Mouse (Mus musculus): ENCODE data around the gene Wbp2nl.
A peak's percentile ranks its signal among the peaks of the same experiment; 100 is the strongest.

Wbp2nl gene

GRCm38 (mm10) chr15:82322195-82322594 is 23.4 kb downstream of the Wbp2nl start:
- DNase-seq, result no peak

DNA sequence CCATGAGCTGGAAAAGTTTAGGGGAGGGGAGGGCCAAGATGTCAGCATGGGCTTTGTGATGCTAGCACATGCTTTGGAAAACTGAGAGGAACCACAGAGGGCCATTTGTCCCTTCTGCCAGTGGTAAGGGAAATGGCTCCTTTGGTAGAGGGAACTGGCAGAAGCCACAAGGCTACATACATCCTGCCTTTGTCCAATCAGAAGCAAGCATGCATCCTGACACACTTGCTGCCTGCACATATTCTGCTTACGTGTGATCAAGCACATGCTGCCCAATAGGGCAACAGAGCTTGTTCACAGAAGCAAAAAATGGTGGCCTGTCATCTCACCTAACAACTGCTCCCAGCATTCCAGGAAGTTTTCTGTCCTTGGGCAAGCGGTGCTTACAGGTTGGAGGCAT is 26.6 kb downstream of the Wbp2nl start:
- DNase-seq, result no peak

DNA sequence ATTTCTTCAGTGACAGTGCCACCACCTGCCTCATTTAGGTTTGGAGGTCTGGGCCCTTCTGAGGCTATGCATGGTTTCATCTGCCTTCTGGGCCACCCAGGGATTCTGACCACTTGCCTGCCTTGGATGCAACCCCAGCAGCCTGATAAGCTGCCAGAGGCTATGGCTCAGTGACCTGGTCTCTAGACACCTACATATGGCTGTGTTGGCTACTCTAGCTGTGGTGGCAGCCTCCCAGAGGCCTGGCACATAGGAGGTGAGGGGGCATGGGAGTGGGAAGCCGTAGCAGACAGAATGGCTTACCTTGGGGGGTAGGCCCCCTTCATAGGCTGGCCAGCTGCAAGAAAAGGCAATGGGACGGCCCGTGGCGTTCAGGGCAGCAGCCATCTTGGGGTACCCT is 36.4 kb downstream of the Wbp2nl start:
- DNase-seq, result no peak

DNA sequence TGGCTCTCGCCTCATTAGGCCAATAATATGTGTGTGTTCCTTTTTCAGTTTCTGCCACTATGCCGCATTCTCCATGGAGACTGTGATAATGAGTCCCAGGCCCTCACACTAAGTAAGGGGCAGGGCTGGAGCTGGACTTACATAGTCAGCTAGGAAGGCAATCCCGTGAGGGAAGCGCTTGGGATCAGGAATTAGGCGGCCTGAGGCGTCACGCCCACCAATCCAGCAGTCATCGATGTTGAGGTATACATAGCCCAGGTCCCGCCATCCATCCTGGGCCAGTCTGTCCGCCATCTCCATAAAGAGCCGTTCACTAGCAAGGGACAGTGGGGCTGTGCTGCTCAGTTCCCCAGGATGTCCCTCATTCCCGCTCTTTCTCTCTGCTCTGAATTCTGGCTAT is 37.9 kb downstream of the Wbp2nl start:
- peak; percentile 91 for DNase-seq

- DNase-seq, result peak; percentile 94
These were observed 39.1 kb downstream of the Wbp2nl start for GRCm38 (mm10) chr15:82337875-82338274.

- DNase-seq, result peak; percentile 100
These were observed 39.9 kb downstream of the Wbp2nl start, which contains the start of the genes Naga, Pheta2 and Smdt1 for GRCm38 (mm10) chr15:82338593-82339112. Gene Naga (minus strand): TSS chr15:82338925. Gene Pheta2 (plus strand): TSS chr15:82338942. Gene Smdt1 (plus strand): TSS chr15:82338959.

DNA sequence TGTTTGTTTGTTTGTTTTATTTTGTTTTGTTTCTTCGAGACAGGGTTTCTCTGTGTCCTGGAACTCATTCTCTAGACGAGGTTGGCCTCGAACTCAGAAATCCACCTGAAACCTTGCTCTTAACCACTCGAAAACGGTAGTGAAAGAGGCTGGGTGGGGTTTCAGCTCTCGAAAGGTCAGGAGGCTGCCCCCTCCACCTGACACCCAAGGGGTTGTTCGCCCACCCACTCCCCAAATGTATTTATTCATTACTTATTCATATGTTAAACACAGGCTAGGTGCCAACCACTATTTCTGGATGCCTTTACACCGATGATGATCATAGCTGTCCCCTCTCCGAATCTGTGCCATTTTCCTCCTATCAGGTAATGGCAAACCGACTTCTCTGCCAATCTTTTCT is 40.4 kb downstream of the Wbp2nl start:
- no peak for DNase-seq

DNA sequence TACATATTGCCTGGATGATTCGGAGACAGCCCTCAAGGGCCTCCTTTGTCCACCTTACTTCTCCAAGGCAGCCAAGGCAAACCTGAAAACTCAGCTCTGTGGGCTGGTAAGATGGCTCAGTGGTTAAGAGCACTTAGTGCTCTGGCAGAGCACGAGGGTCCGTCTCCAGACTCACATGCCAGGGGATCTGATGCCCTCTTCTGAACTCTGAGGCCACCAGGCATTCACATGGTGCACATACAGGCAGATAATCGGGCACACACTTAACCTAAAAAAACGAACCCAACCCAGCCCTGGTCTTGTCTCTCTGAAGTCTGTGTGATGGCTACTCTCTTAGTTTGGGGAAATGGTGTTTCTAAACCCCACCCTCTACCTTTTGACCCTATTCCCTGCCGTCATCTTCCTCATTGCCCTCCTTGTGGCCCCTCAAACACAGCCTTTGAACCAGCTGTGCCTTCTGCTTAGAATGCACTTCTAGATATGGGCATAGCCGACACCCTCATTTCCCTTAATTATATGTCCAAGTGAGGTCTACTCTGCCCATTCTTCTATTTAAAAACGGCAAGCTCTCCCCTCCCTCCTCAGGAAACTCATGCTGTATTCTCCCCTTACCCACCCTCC is 41.0 kb downstream of the Wbp2nl start:
- DNase-seq, result no peak

DNA sequence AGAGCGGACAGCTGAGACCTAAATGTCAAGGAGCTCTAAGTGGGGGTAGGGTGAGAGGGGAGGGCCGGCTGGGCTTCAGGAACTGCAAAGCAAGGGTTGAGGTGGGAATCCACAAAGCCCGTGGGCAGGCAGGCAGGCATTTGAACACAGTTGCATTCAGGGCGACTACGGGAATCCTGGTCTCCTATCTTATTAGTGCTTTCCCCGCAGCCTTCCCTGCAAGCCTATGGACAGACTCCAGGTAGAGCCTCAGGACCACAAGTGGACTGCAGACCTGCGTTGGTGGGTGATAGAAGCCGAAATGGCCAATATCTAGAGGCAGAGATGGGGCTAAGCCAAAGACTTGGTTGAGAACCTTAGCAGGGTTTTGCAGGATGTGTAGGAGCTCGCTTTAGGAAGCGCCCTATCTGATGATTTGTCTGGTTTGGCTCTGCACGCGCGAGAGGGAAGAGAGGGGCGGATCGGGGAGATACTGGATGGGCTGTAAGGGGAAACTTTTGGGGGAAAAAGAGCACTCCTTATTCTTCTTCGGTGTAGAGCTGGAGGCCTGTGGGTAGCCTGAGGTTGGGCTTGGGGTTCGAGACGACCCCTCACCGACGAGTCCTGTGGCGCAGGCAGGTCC is 41.8 kb downstream of the Wbp2nl start:
- peak; percentile 91 for DNase-seq

DNA sequence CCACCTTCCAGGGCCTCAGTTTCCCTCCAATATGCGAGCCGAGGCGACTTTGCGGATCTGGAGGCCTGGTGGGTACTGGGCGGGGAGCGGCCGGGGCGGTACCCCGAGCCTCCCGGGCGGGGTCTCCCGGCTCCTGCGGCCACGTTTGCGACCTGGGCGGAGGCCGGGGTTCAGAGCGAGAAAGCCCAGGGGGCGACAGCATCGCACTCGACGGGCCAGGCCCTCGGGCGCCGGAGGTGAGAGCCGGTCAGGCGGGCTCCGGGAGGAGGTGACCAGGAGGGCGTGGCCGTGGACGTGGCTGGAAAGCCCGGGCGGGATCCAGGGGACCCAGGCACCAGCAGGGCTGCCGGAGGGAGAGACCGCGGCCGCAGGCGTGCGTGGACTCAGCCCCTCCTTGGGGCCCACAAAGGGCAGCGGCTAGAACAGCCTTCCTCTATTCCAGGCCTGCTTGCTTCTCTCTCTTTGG is 42.3 kb downstream of the Wbp2nl start:
- peak; percentile 98 for DNase-seq

- DNase-seq, result peak; percentile 92
These were observed 43.2 kb downstream of the Wbp2nl start for GRCm38 (mm10) chr15:82341675-82342542.

DNA sequence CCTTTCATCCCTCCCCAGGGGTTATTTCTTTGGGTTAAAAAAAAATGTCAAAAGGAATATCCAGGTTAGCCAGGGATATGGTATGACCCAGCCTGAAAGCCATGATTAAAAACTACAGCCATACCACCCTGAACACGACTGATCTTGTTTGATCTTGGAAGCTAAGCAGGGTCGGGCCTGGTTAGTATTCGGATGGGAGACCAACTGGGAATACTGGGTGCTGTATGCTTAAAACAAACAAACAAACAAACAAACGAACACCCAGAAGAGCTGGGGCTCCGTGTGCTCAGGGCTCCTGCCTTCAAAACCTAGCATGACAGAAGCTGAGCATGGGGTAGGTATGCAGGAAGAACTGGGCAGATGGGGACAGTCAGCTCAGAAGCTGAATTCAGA is 43.8 kb downstream of the Wbp2nl start:
- no peak for DNase-seq

DNA sequence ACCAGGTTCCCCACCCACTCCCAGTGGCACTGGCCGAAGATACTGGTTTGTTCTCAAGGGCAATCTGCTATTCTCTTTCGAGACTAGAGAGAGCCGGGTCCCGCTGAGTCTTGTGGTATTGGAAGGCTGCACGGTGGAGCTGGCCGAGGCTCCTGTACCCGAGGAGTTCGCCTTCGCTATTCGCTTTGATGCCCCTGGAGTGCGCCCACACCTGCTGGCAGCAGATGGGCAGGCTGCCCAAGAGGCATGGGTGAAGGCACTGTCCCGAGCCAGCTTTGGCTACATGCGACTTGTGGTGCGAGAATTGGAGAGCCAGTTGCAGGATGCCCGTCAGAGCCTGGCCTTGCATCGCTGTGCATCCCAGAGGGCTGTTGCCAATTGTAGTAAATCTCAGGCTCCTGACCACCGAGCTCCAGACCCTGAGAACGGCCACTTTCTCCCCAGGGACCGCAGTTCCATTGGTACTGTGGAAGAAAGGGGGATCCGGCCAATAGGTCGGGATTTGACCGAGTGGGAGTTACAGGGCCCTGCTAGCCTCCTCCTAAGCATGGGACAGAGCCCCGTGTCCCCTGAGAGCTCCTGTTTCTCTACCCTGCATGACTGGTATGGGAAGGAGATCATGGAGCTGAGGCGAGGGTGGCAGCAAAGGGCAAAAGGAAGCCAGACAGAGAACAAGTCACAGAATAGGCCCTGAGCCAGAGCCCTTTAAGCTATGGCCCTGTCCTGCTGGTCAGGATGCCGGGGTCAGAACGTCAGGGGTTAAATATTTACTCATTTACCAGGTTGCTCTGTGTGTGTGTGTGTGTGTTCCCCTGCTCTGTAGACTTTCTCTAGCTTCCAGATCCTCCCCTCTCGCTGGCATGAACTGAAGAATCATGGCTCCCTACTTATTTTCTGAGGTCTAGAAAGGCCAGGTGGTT is 44.9 kb downstream of the Wbp2nl start:
- DNase-seq, result peak; percentile 92

DNA sequence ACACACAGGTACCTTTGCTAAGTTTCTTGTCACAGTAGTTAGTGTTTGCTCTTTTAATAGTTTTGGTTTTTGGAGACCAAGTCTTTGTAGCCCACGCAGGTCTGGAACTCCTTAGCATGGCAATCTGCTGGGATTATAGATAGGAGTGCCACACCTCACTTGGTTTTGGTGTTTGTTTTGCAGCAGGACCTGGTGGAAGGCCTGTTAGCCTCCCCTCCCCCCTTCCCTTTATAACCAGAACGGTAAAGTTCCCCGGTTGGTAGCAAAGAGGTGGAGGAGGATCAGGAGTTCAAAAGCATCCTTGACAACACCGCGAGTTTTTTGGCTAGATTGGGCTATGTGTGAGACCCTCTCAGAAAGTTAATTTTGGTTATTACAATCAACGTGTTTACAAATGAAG is 46.2 kb downstream of the Wbp2nl start:
- DNase-seq, result no peak

DNA sequence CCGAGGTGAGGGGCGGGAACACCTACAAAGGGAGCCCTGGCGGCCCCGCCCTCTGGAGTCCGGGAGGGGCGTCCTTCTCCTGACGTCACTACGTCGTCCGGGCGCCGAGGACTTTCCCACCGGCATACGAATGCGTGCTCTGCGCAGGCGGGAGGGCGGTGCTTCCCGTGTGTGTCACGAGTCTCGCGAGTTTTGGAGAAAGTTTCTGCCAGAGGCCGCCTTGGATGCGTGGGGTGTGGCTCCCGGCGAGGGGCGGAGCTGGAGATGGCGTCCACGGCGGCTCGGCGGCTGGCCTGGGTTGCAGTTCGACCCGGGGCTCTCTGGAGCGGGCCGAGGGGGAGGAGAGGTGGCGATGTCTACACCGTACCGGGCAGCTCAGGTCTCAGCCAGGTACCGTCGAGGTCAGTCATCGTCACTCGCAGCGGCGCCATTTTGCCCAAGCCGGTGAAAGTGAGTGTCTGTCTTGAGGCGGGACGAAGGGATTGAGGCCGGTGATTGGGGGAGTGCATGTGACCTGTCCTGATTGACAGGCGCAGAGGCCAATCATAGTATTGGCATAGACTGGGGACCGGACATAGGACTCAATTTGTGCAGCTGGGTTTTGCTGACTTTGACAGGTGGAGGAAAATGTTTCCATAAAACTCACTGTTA is 47.2 kb downstream of the Wbp2nl start:
- peak; percentile 100 for DNase-seq

- DNase-seq, result peak; percentile 90
These were observed 48.0 kb downstream of the Wbp2nl start for GRCm38 (mm10) chr15:82346580-82347302.

DNA sequence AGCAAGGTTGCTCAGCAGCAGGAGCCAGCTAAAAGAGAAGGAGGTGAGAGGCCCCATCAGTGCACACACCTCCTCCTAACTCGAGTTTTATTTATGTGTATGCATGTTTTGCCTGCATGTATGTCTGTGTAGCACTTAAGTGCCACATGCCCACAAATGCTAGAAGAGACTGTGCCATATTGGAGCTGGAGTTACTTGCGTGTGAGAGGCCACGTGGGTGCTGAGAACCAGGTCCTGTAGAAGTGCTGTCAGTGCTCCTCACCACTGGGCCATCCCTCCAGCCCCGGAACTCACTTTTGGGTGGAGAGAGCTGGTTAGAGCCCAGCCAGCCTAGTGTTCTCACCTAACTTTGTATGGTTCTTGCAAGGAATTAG is 48.5 kb downstream of the Wbp2nl start:
- DNase-seq, result no peak

DNA sequence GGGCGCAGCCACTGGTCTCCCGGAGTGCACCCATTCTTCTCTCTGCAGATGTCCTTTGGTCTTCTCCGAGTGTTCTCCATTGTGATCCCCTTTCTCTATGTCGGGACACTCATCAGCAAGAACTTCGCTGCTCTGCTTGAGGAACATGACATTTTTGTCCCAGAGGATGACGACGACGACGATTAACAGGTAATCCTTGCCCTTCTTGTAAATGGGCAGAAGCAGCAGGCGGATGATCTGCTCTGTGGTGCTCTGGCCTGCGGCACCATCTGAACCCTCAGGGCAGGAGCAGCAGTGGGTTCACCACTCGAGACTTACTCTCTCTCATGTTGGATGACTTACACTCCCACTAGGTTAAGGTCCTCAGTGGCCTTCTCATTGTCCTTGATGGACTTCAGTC is 49.1 kb downstream of the Wbp2nl start:
- no peak for DNase-seq

- no peak for DNase-seq
These were observed 49.7 kb downstream of the Wbp2nl start for GRCm38 (mm10) chr15:82348258-82348998.

DNA sequence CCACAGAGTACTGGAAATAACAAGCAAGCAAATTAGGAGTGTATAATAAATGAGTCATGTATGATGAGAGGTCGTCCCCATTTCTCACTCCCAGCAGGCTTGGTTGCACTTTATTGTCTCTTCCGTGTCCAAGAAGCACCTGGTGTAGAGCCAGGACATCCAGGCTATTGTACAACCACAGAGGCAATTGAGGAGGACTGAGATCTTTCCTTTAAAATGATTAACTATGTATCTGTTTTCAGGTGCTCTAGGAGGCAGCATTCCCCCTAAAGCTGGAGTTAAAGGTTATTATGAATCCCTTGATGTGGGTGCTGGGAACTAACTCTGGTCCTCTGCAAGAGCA is 50.2 kb downstream of the Wbp2nl start:
- DNase-seq, result no peak

DNA sequence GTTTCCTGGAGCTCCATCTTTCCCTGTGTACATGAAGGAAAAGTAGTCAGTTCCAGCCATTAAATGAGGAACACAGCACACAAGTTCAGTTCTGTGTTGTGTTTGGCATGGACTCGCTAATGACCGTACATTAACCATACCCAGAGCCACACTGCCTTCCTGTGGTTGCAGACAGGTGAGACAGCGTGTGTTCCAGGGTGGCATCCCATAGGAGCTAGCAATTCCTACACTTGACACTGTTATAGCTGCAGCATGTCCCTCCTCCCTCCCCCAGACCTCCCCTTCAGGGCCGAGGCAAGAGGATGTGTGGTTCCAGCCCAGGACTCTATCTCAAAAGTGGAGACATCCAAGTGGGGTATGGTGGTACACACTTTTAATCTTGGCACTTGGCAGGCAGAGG is 51.6 kb downstream of the Wbp2nl start:
- no peak for DNase-seq

Data from heart, adult 11 months (tissue).